Mouse (Mus musculus) liver, adult 2 months (tissue): Measurements from ENCODE around the gene Arhgap8. TPM values are rescaled to one million over a fixed set of nuclear protein-coding genes. Genes with fewer than 3 reads are reported as not detected.

Experiments used
- DNase-seq: peaks from one replicate; pipeline ENCODE4 v3.0.0-alpha.2; 2011; ENCODE audit warnings: low read depth, low spot score; ENCODE audit errors: extremely low read depth
- H3K27ac ChIP-seq: fragments of 200-500 bp; replicated peaks from 2 replicates; pipeline ENCODE4 v1.5.1; 2012; ENCODE audit warnings: low read depth, mild to moderate bottlenecking, control low read depth, inconsistent platforms, low read length; ENCODE audit not compliant: insufficient read depth
- H3K27me3 ChIP-seq: fragments of 200-500 bp; 2 replicates; pipeline ENCODE4 v1.6.1; 2012; ENCODE audit warnings: mild to moderate bottlenecking, moderate library complexity, low read length, inconsistent platforms; ENCODE audit not compliant: control insufficient read depth, insufficient read depth
- H3K36me3 ChIP-seq: fragments of 200-500 bp; 2 replicates; pipeline ENCODE4 v1.6.1; 2012; ENCODE audit warnings: low read length, inconsistent platforms; ENCODE audit not compliant: control insufficient read depth, insufficient read depth
- H3K4me1 ChIP-seq: fragments of 200-500 bp; 2 replicates; pipeline ENCODE4 v1.6.1; 2011; ENCODE audit warnings: low read length; ENCODE audit not compliant: control insufficient read depth, insufficient read depth
- H3K4me3 ChIP-seq: fragments of 200-500 bp; 2 replicates; pipeline ENCODE4 v1.5.1; 2011; ENCODE audit warnings: low read depth, mild to moderate bottlenecking, control low read depth, low read length, moderate library complexity; ENCODE audit not compliant: insufficient read depth
- H3K79me2 ChIP-seq: fragments of 200-500 bp; 2 replicates; pipeline ENCODE4 v1.6.1; 2012; ENCODE audit warnings: inconsistent platforms, mild to moderate bottlenecking, low read length, moderate library complexity; ENCODE audit not compliant: control insufficient read depth, insufficient read depth
- H3K9ac ChIP-seq: fragments of 200-500 bp; 2 replicates; pipeline ENCODE4 v1.6.1; 2012; ENCODE audit warnings: low read depth, mild to moderate bottlenecking, control low read depth, inconsistent platforms, low read length
- CTCF ChIP-seq: fragments of 200-500 bp; IDR thresholded peaks from 2 replicates; pipeline ENCODE4 v1.5.1; 2011; ENCODE audit warnings: low read depth, low read length, control low read depth
- POLR2A ChIP-seq: fragments of 200-500 bp; IDR thresholded peaks from 2 replicates; pipeline ENCODE4 v1.6.1; 2011; ENCODE audit warnings: low read length, control low read depth; ENCODE audit not compliant: insufficient read depth; ENCODE audit errors: extremely low read depth
- WGBS: fragments of 180-500 bp; shearing (Covaris S2); methylation state at CpG from one replicate; pipeline ENCODE4 v1.1.7; 2018; 5-methylcytosine and 5-hydroxymethylcytosine counted together
- polyA plus RNA-seq: library from polyadenylated mRNA; depleted of rRNA; stranded (reverse); fragments of >200 nt; gene quantifications from 2 replicates; pipeline ENCODE4 v1.2.3, GENCODE M21; 2012
- total RNA-seq: library from RNA; depleted of rRNA; stranded (reverse); fragments of >200 nt; gene quantifications from 2 replicates; pipeline ENCODE4 v1.2.3, GENCODE M21; 2014

Gene Arhgap8
- total and polyA plus RNA-seq, 2 experiments: 0.20 TPM; not detected in 1

GRCm38 (mm10) chr15:84769641-84770341 lies 49.9 kb downstream of the Arhgap8 start:
- no peak for DNase-seq
- no peak for TF ChIP-seq POLR2A
- no peak for TF ChIP-seq CTCF
- Histone ChIP-seq H3K79me2 (no peaks in the 10 kb centered on the region), H3K9ac (no peak overlapping the region), H3K4me1 (no peaks in the 10 kb centered on the region), H3K36me3 (no peaks in the 10 kb centered on the region), H3K4me3 (no peak overlapping the region), H3K27ac (no peak overlapping the region), H3K27me3 (no peaks in the 10 kb centered on the region)
- 67% methylated on average over 11 of the region's 11 CpGs for whole genome bisulfite sequencing

- Histone ChIP-seq H3K36me3 (no peaks in the 10 kb centered on the region), H3K4me1 (no peaks in the 10 kb centered on the region), H3K79me2 (no peaks in the 10 kb centered on the region), H3K4me3 (no peak overlapping the region), H3K27me3 (no peaks in the 10 kb centered on the region), H3K9ac (no peak overlapping the region), H3K27ac (no peak overlapping the region)
- TF ChIP-seq CTCF (peak; percentile 29; the same call in 1 of the 2 replicates), POLR2A (no peak)
- 75% methylated on average over 21 of the region's 21 CpGs for WGBS
- DNase-seq: no peak
Measured at GRCm38 (mm10) chr15:84772191-84773111, 52.6 kb downstream of the Arhgap8 start.

- no peak overlapping the region for H3K4me3 ChIP-seq
- no peak overlapping the region for H3K9ac ChIP-seq
- 0 out of 2 replicates have a peak, but pooled peaks cover 2% of the 10 kb centered on the region for H3K27me3 ChIP-seq
- 72% methylated on average over 20 of the region's 20 CpGs for WGBS
- no peaks in the 10 kb centered on the region for H3K36me3 ChIP-seq
- no peaks in the 10 kb centered on the region for H3K79me2 ChIP-seq
- no peak for DNase-seq
- TF ChIP-seq CTCF (no peak), POLR2A (no peak)
- H3K27ac ChIP-seq: no peak overlapping the region
- H3K4me1 ChIP-seq: no peaks in the 10 kb centered on the region
Measured at GRCm38 (mm10) chr15:84775421-84776174, 55.7 kb downstream of the Arhgap8 start.

- Histone ChIP-seq H3K27me3 (0 out of 2 replicates have a peak, but pooled peaks cover 2% of the 10 kb centered on the region), H3K36me3 (no peaks in the 10 kb centered on the region), H3K4me1 (no peaks in the 10 kb centered on the region), H3K9ac (no peak overlapping the region), H3K79me2 (no peaks in the 10 kb centered on the region), H3K4me3 (no peak overlapping the region), H3K27ac (no peak overlapping the region)
- WGBS: 48% methylated on average over 5 of the region's 5 CpGs
- TF ChIP-seq CTCF: no peak
- TF ChIP-seq POLR2A: no peak
- no peak for DNase-seq
Measured at GRCm38 (mm10) chr15:84778587-84778986, 58.7 kb downstream of the Arhgap8 start.

- Histone ChIP-seq H3K36me3 (no peaks in the 10 kb centered on the region), H3K27ac (no peak overlapping the region), H3K4me1 (no peaks in the 10 kb centered on the region), H3K27me3 (no peaks in the 10 kb centered on the region), H3K9ac (no peak overlapping the region), H3K4me3 (no peak overlapping the region), H3K79me2 (no peaks in the 10 kb centered on the region)
- TF ChIP-seq POLR2A (no peak), CTCF (no peak)
- 94% methylated on average over 16 of the region's 16 CpGs for WGBS
- no peak for DNase-seq
Measured at GRCm38 (mm10) chr15:84784812-84785211, 65.0 kb downstream of the Arhgap8 start.
